Mouse (Mus musculus) erythroblast, embryonic 14.5 days (primary cell): ENCODE measurements around the gene Cisd1.

Experiments
- GATA1 ChIP-seq: IDR thresholded peaks from 2 replicates; pipeline ENCODE4 v1.6.1; 2012; ENCODE audit warnings: low read length, inconsistent platforms, mixed read lengths
- TAL1 ChIP-seq: IDR thresholded peaks from 3 replicates; pipeline ENCODE4 v1.6.1; 2012; ENCODE audit warnings: low read length, inconsistent platforms, mixed read lengths

- no peak for TF ChIP-seq GATA1
- TF ChIP-seq TAL1: no peak
Observed at GRCm38 (mm10) chr10:71316497-71316896, 28.3 kb downstream of the Cisd1 start.
